Mouse (Mus musculus) kidney, embryonic 16.5 days (tissue): Measurements from ENCODE around the gene Snrpd3. TPM values are rescaled to one million over a fixed set of nuclear protein-coding genes. Genes with fewer than 3 reads are reported as not detected.

Source experiments
- ATAC-seq: fragments of 200-750 bp; cut with Nextera tagmentation; 2 replicates; pipeline ENCODE4 v1.8.0; 2017; ENCODE audit warnings: moderate TSS enrichment; ENCODE audit not compliant: low FRiP score, low TSS enrichment
- H3K27ac ChIP-seq: fragments of 300-500 bp; sonication (generic); 2 replicates; pipeline ENCODE4 v1.5.1; 2014; ENCODE audit warnings: low read length
- H3K27me3 ChIP-seq: fragments of 300-500 bp; sonication (generic); 2 replicates; pipeline ENCODE4 v1.6.1; 2014; ENCODE audit warnings: low read length, control low read depth, mixed read lengths; ENCODE audit not compliant: insufficient read depth
- H3K36me3 ChIP-seq: fragments of 300-500 bp; sonication (generic); 2 replicates; pipeline ENCODE4 v1.6.1; 2014; ENCODE audit warnings: low read length, control low read depth, mixed read lengths; ENCODE audit not compliant: insufficient read depth
- H3K4me1 ChIP-seq: fragments of 300-500 bp; sonication (generic); 2 replicates; pipeline ENCODE4 v1.6.1; 2014; ENCODE audit warnings: low read length, control low read depth, mixed read lengths; ENCODE audit not compliant: insufficient read depth
- H3K4me2 ChIP-seq: fragments of 300-500 bp; sonication (generic); replicated peaks from 2 replicates; pipeline ENCODE4 v1.6.1; 2014; ENCODE audit warnings: low read depth, low read length
- H3K4me3 ChIP-seq: fragments of 300-500 bp; sonication (generic); 2 replicates; pipeline ENCODE4 v1.5.1; 2014; ENCODE audit warnings: mild to moderate bottlenecking, low read length
- H3K9ac ChIP-seq: fragments of 300-500 bp; sonication (generic); replicated peaks from 2 replicates; pipeline ENCODE4 v1.6.1; 2014; ENCODE audit warnings: low read length
- H3K9me3 ChIP-seq: fragments of 300-500 bp; sonication (generic); 2 replicates; pipeline ENCODE4 v1.6.1; 2016; ENCODE audit warnings: low read length, control low read depth
- WGBS: fragments of 180-500 bp; shearing (Covaris S2); extraction: QIAGEN DNeasy Blood & Tissue Kit; methylation state at CpG from one replicate; pipeline ENCODE4 v1.1.7; 2014; 5-methylcytosine and 5-hydroxymethylcytosine counted together
- polyA plus RNA-seq: library from polyadenylated mRNA; unstranded; fragments of >200 nt; fragmentation: Nextera tagmentation; extraction: Ambion mirVana; gene quantifications from 2 replicates; pipeline ENCODE4 v1.2.1, GENCODE M21; 2015

The Snrpd3 gene
- polyA plus RNA-seq, 1 experiment from 2014 or later: 156 TPM

DNA sequence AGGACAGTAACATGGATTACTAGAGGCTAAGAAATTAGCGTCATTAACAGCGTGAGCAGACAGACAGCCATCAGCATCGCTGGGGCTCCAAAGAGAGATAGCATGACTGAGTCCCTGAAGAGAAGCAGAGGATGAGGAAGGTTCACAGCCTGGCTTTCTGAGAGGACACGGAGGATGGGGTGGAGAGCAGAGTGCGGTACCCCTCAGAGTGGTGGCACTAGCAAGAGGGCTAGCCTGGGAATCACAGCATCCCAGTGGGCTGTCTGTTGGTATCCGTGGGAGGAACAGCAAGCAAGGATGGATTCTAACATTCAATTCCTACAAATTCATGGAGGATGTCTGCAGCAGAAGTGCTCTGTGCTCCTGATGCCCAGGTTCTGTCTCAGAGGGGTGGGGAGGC lies 33.3 kb upstream of the Snrpd3 start:
- H3K36me3 ChIP-seq: no peaks in the 10 kb centered on the region
- no peak overlapping the region for H3K4me3 ChIP-seq
- H3K4me1 ChIP-seq: peaks cover 5% of the 10 kb centered on the region; the same call in 1 of the 2 replicates
- 88% methylated on average over 6 of the region's 6 CpGs for WGBS
- H3K4me2 ChIP-seq: no peak overlapping the region
- no peaks in the 10 kb centered on the region for H3K9me3 ChIP-seq
- no peak for ATAC-seq
- no peaks in the 10 kb centered on the region for H3K27me3 ChIP-seq
- H3K9ac ChIP-seq: no peak overlapping the region
- no peak overlapping the region for H3K27ac ChIP-seq

DNA sequence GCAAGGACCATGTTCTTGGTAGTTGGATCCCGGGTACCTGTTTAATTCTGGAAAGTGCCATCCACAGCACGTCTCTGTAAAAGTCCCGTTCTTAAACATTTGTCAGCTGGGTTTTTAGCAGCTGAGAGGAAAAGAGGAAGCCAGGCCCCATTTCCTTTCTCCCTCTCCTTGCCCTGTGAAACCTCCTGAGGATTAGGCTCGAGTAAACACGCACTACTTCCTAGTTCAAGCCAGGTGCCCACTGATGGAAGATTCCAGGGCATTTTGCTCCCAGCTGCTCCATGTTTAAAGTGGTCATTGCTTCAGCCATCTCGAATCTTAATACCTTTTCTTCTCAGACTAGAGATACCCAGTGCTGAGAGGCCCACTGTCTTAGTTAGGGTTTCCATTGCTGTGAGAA lies 32.6 kb upstream of the Snrpd3 start:
- no peak overlapping the region for H3K4me3 ChIP-seq
- H3K27me3 ChIP-seq: no peaks in the 10 kb centered on the region
- H3K4me1 ChIP-seq: peaks cover 5% of the 10 kb centered on the region; the same call in 1 of the 2 replicates
- no peak overlapping the region for H3K9ac ChIP-seq
- no peaks in the 10 kb centered on the region for H3K36me3 ChIP-seq
- no peak overlapping the region for H3K27ac ChIP-seq
- H3K4me2 ChIP-seq: no peak overlapping the region
- ATAC-seq: no peak
- 56% methylated on average over 6 of the region's 6 CpGs for WGBS
- no peaks in the 10 kb centered on the region for H3K9me3 ChIP-seq

DNA sequence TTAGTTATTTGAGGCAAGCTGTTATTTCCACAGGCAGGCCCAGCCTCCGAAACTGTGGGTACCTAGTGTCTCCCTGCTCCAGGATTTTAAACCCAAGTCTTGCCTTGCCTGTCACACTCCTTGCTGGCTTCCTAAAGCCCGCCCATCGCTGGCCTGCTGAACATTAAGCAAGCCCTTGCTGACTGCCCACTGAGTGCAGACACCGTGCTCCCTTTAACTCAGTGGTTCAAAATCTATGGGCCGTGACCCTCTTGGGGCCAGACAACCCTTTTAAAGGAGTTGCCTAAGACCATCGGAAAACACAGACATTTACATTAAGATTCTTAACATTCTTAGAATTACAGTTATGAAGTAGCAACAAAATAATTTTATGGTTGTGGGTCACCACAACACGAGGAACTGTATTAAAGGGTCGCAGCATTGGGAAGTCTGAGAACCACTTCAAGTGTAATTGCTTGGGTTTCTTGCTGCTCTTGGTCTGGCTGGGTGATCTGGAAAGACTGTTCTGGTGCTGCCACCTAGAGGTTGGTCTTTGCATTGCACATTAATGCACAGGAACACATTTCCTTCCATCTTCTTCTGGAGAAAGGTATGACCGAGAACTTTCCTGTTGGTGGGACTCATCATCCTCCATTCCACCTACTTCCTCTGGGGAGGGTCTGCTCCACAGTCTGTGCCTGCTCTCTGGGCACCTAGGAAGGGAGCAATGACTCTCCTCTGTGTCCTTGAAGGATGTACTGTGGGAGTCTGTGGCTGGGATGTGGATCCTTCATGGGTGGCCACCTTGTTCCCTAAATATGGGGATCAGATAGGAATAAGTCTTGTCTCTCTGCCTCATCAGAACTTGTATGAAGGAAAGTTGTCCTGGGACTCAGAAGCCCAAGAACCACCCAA lies 31.0 kb upstream of the Snrpd3 start:
- Histone ChIP-seq H3K36me3 (no peaks in the 10 kb centered on the region), H3K4me3 (no peak overlapping the region), H3K27me3 (no peaks in the 10 kb centered on the region), H3K4me2 (no peak overlapping the region), H3K9ac (no peak overlapping the region), H3K9me3 (no peaks in the 10 kb centered on the region), H3K27ac (no peak overlapping the region), H3K4me1 (peaks cover 5% of the 10 kb centered on the region; the same call in 1 of the 2 replicates)
- 27% methylated on average over 9 of the region's 9 CpGs for WGBS
- ATAC-seq: peak; percentile 90

DNA sequence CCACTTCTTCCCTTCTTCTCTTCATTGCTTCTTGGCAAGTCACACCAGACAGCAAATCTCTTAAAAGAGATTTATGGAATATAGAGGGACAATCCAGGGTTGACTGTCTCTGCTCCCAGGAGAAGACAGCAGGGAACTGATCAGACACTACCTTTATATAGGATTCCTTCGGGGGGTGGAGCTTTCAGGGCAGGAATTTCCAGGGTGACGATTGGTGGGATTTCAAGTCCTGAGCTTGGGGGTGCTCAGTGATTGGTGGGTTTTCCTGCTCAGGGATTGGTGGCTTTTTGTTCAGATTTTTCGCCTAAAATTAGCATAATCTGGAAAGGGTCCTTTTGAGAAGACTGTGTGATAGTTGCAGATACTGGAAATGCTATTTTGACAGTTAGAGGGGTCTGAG lies 30.2 kb upstream of the Snrpd3 start:
- Histone ChIP-seq H3K9me3 (no peaks in the 10 kb centered on the region), H3K27me3 (no peaks in the 10 kb centered on the region), H3K9ac (no peak overlapping the region), H3K36me3 (no peaks in the 10 kb centered on the region), H3K4me1 (peaks cover 5% of the 10 kb centered on the region; the same call in 1 of the 2 replicates), H3K4me3 (no peak overlapping the region), H3K4me2 (no peak overlapping the region), H3K27ac (no peak overlapping the region)
- ATAC-seq: no peak
- 72% methylated on average over 3 of the region's 3 CpGs for WGBS

DNA sequence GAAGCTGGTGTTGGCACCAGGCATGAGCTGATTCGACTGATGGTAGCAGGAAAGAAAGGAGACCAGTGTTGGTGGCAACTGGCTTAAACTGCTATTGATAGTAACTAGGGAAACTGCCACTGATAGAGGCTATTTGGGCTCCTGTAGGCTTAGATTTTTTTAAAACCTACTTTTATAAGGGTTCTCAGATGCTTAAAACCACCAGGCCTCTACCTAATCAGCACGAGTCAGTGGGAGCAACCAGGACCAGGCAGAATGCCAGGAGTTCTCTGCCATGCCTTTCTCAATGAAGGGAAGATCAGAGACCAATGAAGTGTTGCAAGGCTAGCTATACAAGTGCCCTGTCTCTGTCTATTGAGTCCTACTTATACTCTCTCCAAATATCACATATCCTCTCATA lies 27.8 kb upstream of the Snrpd3 start:
- no peaks in the 10 kb centered on the region for H3K27me3 ChIP-seq
- H3K36me3 ChIP-seq: no peaks in the 10 kb centered on the region
- H3K9ac ChIP-seq: no peak overlapping the region
- no peak for ATAC-seq
- WGBS: 72% methylated on average over 2 of the region's 2 CpGs
- H3K4me2 ChIP-seq: no peak overlapping the region
- H3K27ac ChIP-seq: no peak overlapping the region
- H3K4me1 ChIP-seq: peaks cover 5% of the 10 kb centered on the region; the same call in 1 of the 2 replicates
- no peak overlapping the region for H3K4me3 ChIP-seq
- H3K9me3 ChIP-seq: no peaks in the 10 kb centered on the region

DNA sequence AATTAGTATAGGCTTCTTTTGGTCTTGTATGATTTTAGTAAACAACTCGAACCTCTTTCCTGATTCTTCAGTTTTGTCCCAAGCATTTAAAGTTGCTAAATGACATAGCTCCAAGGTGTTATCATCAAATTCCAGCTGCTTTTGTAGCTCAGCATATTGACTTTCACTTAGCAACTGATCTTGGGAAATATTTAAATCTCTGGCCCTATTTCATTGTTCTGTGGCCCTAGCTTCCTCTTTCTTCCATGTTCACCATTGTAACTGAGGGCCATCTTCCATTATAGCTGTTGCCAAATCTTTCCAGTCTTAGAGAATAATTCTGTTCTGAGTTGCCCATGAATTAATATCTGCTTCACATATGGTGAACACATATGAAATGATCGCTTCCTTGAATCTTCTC lies 26.6 kb upstream of the Snrpd3 start:
- H3K4me1 ChIP-seq: peaks cover 5% of the 10 kb centered on the region; the same call in 1 of the 2 replicates
- no peaks in the 10 kb centered on the region for H3K36me3 ChIP-seq
- no peak overlapping the region for H3K4me3 ChIP-seq
- WGBS: 80% methylated on average over 2 of the region's 2 CpGs
- H3K27me3 ChIP-seq: no peaks in the 10 kb centered on the region
- no peak overlapping the region for H3K9ac ChIP-seq
- H3K27ac ChIP-seq: no peak overlapping the region
- no peak overlapping the region for H3K4me2 ChIP-seq
- no peaks in the 10 kb centered on the region for H3K9me3 ChIP-seq
- ATAC-seq: no peak

DNA sequence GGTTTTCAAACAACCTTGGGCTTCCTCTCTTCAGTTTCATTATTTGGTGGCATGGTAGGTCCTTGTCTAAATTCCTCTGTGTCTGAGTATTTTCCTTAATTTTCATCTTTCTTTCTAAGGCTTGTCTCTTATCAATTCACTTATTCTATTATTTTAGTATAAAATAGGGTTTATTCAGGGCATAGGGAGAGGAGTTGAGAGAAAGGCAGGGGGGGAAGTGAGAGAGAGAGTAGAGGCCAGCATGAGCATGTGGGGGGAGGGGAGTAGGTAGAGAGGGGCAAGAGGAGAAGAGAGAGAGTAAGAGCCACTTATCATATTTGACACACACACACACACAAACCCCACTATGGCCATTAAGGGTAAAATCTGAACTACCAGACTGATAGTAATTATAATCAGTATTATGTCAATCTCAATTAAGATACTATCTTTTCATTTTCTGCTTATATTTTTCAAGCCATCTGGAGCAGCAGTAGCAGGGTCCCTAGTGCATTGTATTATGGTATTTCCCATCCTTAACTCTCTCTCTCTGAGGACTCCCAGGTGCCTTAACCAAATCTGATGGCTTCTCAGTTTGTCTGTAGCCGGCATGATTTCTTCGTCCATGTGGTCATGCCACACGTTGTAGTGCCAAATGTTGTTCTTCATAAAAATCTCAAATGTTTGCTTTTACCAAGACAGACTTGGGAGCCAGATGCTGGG lies 26.0 kb upstream of the Snrpd3 start:
- no peak overlapping the region for H3K27ac ChIP-seq
- H3K36me3 ChIP-seq: no peaks in the 10 kb centered on the region
- no peak overlapping the region for H3K4me3 ChIP-seq
- H3K9ac ChIP-seq: no peak overlapping the region
- no peaks in the 10 kb centered on the region for H3K4me1 ChIP-seq
- H3K27me3 ChIP-seq: no peaks in the 10 kb centered on the region
- 91% methylated on average over 3 of the region's 3 CpGs for WGBS
- H3K9me3 ChIP-seq: no peaks in the 10 kb centered on the region
- no peak for ATAC-seq
- no peak overlapping the region for H3K4me2 ChIP-seq

DNA sequence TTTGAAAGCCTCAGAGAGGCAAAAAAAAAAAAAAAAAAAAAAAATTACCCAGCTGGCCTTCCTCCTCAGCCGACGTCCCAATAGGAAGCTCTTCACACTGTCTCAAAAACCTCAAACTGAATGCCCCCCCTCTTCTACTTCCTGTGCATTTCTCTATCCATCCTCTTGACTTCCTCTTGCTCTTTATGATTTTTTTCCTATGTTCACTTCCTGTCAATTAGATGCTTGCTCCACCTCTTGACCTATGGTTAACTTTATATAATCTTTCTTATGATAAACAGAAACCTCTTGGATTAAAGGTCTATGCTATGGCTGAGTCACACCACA lies 25.5 kb upstream of the Snrpd3 start:
- 83% methylated on average over 2 of the region's 2 CpGs for WGBS
- no peaks in the 10 kb centered on the region for H3K27me3 ChIP-seq
- no peak for ATAC-seq

DNA sequence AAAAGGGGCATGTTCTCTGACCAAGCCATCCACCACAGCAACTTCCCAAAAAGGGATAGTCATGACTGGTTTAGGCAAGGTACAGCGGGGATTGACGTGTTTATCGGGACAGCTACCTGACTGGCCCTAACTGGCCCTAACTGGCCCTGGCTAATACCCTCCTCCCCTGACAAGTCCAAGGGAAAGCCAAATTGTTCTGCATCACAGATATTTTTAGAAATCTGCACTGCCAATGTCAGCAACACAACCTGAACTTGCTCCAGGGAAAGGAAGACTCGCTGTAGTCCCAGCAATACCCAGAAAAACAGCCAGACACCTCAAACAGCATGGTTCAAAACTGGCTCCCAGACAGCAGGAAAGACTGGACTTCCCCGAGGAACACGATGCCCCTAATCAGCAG lies 22.0 kb upstream of the Snrpd3 start:
- Histone ChIP-seq H3K4me1 (no peaks in the 10 kb centered on the region), H3K4me2 (no peak overlapping the region), H3K4me3 (no peak overlapping the region), H3K27ac (no peak overlapping the region), H3K36me3 (no peaks in the 10 kb centered on the region), H3K9ac (no peak overlapping the region), H3K27me3 (no peaks in the 10 kb centered on the region), H3K9me3 (no peaks in the 10 kb centered on the region)
- no peak for ATAC-seq
- 65% methylated on average over 6 of the region's 6 CpGs for WGBS

More for the DNA sequence above, 25.5 kb upstream of the Snrpd3 start:
- Histone ChIP-seq H3K9me3 (no peaks in the 10 kb centered on the region), H3K9ac (no peak overlapping the region), H3K27ac (no peak overlapping the region), H3K4me1 (no peaks in the 10 kb centered on the region), H3K36me3 (no peaks in the 10 kb centered on the region), H3K4me3 (no peak overlapping the region), H3K4me2 (no peak overlapping the region)

DNA sequence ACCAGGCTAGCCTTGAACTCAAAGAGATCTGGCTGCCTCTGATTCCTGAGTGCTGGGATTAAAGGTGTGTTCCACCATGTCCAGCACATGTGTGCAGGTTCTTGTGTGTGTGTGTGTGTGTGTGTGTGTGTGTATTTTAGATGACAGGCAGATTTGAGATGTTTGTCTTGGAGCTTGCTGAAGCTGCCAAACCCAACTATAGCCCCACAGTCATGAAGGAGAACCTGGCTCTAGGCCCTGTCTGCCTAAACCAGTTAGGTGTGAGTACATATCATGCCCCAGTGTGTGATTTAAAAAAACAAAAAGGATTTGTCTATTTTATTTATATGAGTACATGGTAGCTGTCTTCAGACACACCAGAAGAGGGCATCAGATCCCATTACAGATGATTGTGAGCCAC lies 21.4 kb upstream of the Snrpd3 start:
- Histone ChIP-seq H3K27ac (no peak overlapping the region), H3K4me2 (no peak overlapping the region), H3K36me3 (no peaks in the 10 kb centered on the region), H3K4me3 (no peak overlapping the region), H3K4me1 (no peaks in the 10 kb centered on the region), H3K9ac (no peak overlapping the region), H3K27me3 (no peaks in the 10 kb centered on the region), H3K9me3 (no peaks in the 10 kb centered on the region)
- no peak for ATAC-seq
